Mouse (Mus musculus) lung, embryonic 16.5 days (tissue): ENCODE measurements around the gene Frmpd1. TPM values are rescaled to one million over a fixed set of nuclear protein-coding genes. Genes with fewer than 3 reads are reported as not detected.

Experiments used
- ATAC-seq: fragments of 200-750 bp; cut with Nextera tagmentation; 2 replicates; pipeline ENCODE4 v1.8.0; 2017; ENCODE audit warnings: low read depth, mild to moderate bottlenecking, moderate library complexity
- H3K27ac ChIP-seq: fragments of 300-500 bp; sonication (generic); 2 replicates; pipeline ENCODE4 v1.5.1; 2014; ENCODE audit warnings: mild to moderate bottlenecking, control low read depth, low read length
- H3K27me3 ChIP-seq: fragments of 300-500 bp; sonication (generic); 2 replicates; pipeline ENCODE4 v1.6.1; 2014; ENCODE audit warnings: low read depth, low read length, mixed read lengths; ENCODE audit not compliant: control insufficient read depth, insufficient read depth
- H3K36me3 ChIP-seq: fragments of 300-500 bp; sonication (generic); 2 replicates; pipeline ENCODE4 v1.6.1; 2014; ENCODE audit warnings: low read length; ENCODE audit not compliant: control insufficient read depth, insufficient read depth
- H3K4me1 ChIP-seq: fragments of 300-500 bp; sonication (generic); replicated peaks from 2 replicates; pipeline ENCODE4 v1.6.1; 2014; ENCODE audit warnings: low read length, mixed read lengths; ENCODE audit not compliant: control insufficient read depth, insufficient read depth
- H3K4me2 ChIP-seq: fragments of 300-500 bp; sonication (generic); 2 replicates; pipeline ENCODE4 v1.6.1; 2014; ENCODE audit warnings: low read depth, low read length, control low read depth
- H3K4me3 ChIP-seq: fragments of 300-500 bp; sonication (generic); 2 replicates; pipeline ENCODE4 v1.5.1; 2014; ENCODE audit warnings: mild to moderate bottlenecking, low read length, control low read depth
- H3K9ac ChIP-seq: fragments of 300-500 bp; sonication (generic); 2 replicates; pipeline ENCODE4 v1.6.1; 2014; ENCODE audit warnings: low read length, control low read depth
- H3K9me3 ChIP-seq: fragments of 300-500 bp; sonication (generic); 2 replicates; pipeline ENCODE4 v1.6.1; 2016; ENCODE audit warnings: low read length; ENCODE audit not compliant: control insufficient read depth
- WGBS: fragments of 180-500 bp; shearing (Covaris S2); extraction: QIAGEN DNeasy Blood & Tissue Kit; methylation state at CpG from one replicate; pipeline ENCODE4 v1.1.7; 2014; 5-methylcytosine and 5-hydroxymethylcytosine counted together
- polyA plus RNA-seq: library from polyadenylated mRNA; unstranded; fragments of >200 nt; fragmentation: Nextera tagmentation; extraction: Ambion mirVana; gene quantifications from 2 replicates; pipeline ENCODE4 v1.2.1, GENCODE M21; 2015

Frmpd1 gene
- polyA plus RNA-seq, 1 experiment from 2014 or later: 0.59 TPM

DNA sequence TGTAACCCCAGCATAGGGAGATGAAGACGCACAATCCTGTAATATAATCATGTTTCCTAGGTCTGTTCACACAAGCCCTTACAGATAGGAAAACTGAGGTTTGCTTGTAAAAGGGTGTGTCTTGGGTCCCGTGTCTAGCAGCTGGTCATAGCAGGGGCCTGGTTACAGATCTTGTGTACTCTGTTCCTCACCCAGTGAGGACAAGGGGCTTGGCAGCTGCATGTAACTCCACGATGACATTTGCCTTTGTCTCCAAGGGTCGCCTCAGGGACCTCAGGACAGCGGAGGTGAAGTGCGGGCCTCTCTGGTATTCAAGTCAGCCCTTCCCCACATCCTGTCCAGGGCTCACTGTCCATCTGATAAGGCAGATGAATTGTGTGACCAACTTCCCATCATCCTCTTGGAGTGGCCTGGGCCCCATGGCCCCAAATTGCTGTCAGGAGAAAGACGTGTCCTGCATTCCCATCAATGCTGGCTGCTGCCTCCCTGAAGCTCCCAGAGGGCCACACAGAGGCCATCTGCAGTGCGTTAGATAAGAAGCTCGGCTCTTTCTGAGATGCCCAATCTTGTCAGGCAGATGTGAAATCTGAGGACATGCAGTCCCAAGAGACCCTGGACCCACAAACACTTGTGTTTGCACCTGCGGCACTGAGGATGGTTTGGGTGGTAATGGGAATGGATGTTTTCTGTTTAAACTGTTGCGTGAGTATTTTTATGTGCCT, 27.8 kb downstream of the Frmpd1 start:
- WGBS: 50% methylated on average over 11 of the region's 11 CpGs
- Histone ChIP-seq H3K27ac (no peak overlapping the region), H3K9me3 (no peaks in the 10 kb centered on the region)

DNA sequence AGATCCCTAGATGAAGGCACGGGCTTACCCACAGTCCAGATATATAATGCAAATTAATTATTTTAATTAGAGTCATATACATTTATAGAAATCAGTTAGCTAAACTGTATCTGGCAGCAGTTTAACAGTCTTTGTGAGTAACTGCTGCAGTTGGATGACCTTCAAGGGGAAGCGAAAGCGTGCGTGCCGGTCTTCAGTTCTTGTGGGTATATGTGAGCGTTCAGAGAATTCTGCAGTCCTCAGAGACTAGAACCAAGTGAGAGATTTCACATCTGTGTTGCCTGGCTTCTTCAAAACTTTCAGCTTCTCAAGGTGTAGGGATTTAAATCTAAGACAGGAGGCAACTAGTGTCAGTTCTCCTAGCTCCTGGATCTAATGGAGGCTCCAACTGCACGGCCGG, 35.3 kb downstream of the Frmpd1 start:
- Histone ChIP-seq H3K9ac (no peak overlapping the region), H3K27me3 (no peaks in the 10 kb centered on the region), H3K4me1 (no peaks in the 10 kb centered on the region), H3K9me3 (no peaks in the 10 kb centered on the region), H3K36me3 (no peaks in the 10 kb centered on the region), H3K4me3 (no peak overlapping the region), H3K27ac (no peak overlapping the region), H3K4me2 (no peak overlapping the region)
- no peak for ATAC-seq
- 89% methylated on average over 8 of the region's 8 CpGs for WGBS

More for the DNA sequence above, 27.8 kb downstream of the Frmpd1 start:
- ATAC-seq: no peak
- Histone ChIP-seq H3K4me1 (no peaks in the 10 kb centered on the region), H3K4me3 (no peak overlapping the region), H3K27me3 (no peaks in the 10 kb centered on the region), H3K9ac (no peak overlapping the region), H3K36me3 (no peaks in the 10 kb centered on the region), H3K4me2 (no peak overlapping the region)

DNA sequence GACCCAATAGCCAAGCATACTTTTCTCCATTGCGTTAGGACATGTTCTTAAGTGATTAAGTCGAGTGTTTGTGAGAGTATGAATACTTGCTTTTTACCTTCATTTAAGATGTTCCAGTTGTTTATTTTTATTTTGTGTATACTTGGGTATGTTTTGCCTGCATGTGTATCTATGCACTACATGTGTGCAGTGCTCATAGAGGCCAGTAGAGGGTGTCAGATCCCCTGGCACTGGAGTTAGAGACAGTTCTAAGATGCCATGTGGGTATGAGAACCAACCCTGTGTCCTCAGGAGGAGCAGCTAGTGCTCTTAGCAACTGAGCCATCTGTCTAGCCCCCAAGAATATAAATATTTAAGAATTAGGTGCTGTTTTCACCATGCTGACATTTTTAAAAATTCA, 37.7 kb downstream of the Frmpd1 start:
- Histone ChIP-seq H3K4me3 (no peak overlapping the region), H3K4me2 (no peak overlapping the region), H3K27me3 (no peaks in the 10 kb centered on the region), H3K9ac (no peak overlapping the region), H3K9me3 (no peaks in the 10 kb centered on the region), H3K36me3 (no peaks in the 10 kb centered on the region), H3K27ac (no peak overlapping the region), H3K4me1 (no peaks in the 10 kb centered on the region)
- ATAC-seq: no peak
- 84% methylated on average over 2 of the region's 2 CpGs for WGBS

DNA sequence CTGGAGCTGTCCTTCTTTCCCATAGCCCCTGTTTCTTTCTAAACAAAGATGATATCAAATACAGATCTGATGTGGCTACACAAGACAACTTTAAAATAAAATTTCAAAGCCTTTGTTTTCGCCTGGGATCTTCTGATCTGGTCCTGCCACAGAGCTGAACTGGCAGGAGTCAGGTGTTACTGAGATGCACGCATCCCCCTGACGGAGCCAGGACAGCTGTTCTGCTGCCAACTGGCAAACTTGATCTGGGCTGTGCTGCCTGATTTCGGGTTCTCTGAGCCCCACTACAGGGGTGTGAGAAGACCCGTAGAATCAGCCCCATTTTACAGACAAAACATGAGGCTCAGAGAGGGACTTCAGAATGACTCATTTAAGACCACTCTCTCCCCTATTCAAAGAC, 45.6 kb downstream of the Frmpd1 start:
- no peaks in the 10 kb centered on the region for H3K36me3 ChIP-seq
- H3K4me3 ChIP-seq: no peak overlapping the region
- 70% methylated on average over 5 of the region's 5 CpGs for WGBS
- ATAC-seq: no peak
- H3K4me1 ChIP-seq: no peaks in the 10 kb centered on the region
- H3K27me3 ChIP-seq: no peaks in the 10 kb centered on the region
- H3K9me3 ChIP-seq: no peaks in the 10 kb centered on the region
- H3K4me2 ChIP-seq: no peak overlapping the region
- H3K9ac ChIP-seq: no peak overlapping the region
- no peak overlapping the region for H3K27ac ChIP-seq

DNA sequence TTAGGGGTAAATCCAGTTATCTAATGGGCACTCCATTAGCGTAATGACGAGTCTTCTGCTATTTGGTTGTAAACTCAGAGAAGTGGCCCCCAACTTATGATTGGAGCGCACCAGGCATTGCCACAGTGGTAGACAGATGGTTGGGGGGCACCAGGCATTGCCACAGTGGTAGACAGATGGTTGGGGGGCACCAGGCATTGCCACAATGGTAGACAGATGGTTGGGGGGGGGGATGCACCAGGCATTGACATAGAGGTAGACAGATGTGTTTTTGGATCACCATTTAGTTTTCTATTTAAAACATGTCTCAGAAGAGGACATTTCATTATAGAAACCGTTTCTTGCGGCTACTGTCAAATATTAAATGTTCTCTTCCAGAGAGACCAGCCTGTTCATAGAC, 53.6 kb downstream of the Frmpd1 start:
- Histone ChIP-seq H3K9me3 (no peaks in the 10 kb centered on the region), H3K4me1 (no peaks in the 10 kb centered on the region), H3K4me2 (no peak overlapping the region), H3K4me3 (no peak overlapping the region), H3K9ac (no peak overlapping the region), H3K27me3 (no peaks in the 10 kb centered on the region), H3K36me3 (no peaks in the 10 kb centered on the region), H3K27ac (no peak overlapping the region)
- 92% methylated on average over 5 of the region's 5 CpGs for WGBS
- no peak for ATAC-seq

DNA sequence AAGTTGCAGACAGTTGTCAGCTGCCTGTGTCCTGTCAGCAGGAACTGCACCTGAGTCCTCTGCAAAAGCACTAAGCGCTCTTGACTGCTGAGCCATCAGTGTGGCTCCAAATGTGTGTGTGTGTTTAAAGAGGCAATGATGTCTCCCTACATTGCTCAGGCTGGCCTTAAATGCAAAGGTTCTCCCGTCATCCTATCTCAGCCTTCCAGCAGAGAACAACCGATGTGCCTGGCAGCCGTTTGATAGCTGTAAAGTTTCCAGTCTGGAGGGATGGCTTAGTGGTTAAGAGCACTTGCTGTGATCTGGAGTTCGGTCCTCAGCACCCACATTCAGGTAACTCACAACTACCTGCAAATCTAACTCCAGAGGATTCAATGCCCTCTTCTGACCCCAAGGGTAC, 56.7 kb downstream of the Frmpd1 start:
- no peak for ATAC-seq
- WGBS: 61% methylated on average over 5 of the region's 5 CpGs

DNA sequence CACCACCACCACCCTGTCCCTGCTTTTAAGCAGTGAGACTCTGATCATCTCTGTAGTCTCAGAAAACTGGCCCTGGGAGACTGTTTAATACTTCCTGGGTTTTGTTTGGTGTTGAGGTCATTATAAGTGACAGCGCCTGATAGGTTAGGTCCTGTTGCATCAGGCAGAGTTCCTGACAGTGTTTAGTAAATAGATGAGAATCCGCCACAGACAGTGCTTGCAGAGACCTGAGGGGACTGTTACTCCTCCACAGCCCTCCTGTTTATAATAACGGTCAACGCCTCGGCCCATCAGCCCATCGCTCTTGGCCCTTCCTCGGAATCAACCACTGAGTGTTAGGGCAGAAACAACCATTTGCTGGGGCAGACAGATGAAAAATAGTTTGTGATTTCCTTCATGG, 57.5 kb downstream of the Frmpd1 start:
- WGBS: 43% methylated on average over 7 of the region's 7 CpGs
- Histone ChIP-seq H3K9ac (no peak overlapping the region), H3K27me3 (no peaks in the 10 kb centered on the region), H3K4me3 (no peak overlapping the region), H3K27ac (no peak overlapping the region), H3K4me2 (no peak overlapping the region), H3K36me3 (no peaks in the 10 kb centered on the region), H3K4me1 (no peaks in the 10 kb centered on the region; the same call in 1 of the 2 replicates), H3K9me3 (no peaks in the 10 kb centered on the region)
- peak; percentile 74 for ATAC-seq

More for the DNA sequence above, 56.7 kb downstream of the Frmpd1 start:
- Histone ChIP-seq H3K4me3 (no peak overlapping the region), H3K9ac (no peak overlapping the region), H3K9me3 (no peaks in the 10 kb centered on the region), H3K36me3 (no peaks in the 10 kb centered on the region), H3K27ac (no peak overlapping the region), H3K4me1 (no peaks in the 10 kb centered on the region; the same call in 1 of the 2 replicates), H3K4me2 (no peak overlapping the region), H3K27me3 (no peaks in the 10 kb centered on the region)

DNA sequence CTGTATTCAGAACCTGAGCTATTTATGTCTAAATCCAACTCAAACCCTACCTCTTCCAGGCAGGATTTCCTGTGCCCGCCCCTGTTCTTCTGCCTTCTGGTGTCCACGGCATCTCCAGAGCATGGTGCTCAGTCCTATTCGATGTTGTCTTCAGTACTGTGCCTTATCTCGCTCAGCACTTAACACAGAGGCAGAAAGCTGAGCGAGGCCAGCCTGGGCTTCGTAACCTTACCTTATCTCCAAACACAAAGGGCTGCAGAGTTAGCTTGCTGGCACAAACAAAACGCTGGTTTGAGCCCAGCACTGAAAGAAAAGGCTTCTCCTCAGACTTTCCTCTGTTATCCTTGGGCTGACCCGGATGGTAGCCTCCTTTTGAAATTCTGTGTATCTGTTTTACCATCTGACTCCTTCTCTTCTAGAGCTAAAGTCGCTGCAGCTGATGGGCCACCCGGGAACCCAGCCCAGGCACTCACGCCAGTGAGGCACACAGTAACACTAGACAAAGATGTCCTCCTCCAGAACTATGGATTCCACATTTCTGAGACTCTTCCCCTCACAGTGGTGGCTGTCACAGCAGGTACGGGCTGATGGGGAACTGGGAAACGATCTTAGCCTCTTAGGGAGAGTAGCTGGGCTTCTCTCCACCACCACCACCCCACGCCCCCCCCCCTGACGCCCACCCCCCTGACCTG, 58.7 kb downstream of the Frmpd1 start:
- Histone ChIP-seq H3K27me3 (no peaks in the 10 kb centered on the region), H3K4me2 (no peak overlapping the region), H3K27ac (no peak overlapping the region), H3K4me3 (no peak overlapping the region), H3K4me1 (no peaks in the 10 kb centered on the region; the same call in 1 of the 2 replicates), H3K9ac (no peak overlapping the region), H3K9me3 (no peaks in the 10 kb centered on the region), H3K36me3 (no peaks in the 10 kb centered on the region)
- no peak for ATAC-seq
- WGBS: 31% methylated on average over 15 of the region's 15 CpGs

DNA sequence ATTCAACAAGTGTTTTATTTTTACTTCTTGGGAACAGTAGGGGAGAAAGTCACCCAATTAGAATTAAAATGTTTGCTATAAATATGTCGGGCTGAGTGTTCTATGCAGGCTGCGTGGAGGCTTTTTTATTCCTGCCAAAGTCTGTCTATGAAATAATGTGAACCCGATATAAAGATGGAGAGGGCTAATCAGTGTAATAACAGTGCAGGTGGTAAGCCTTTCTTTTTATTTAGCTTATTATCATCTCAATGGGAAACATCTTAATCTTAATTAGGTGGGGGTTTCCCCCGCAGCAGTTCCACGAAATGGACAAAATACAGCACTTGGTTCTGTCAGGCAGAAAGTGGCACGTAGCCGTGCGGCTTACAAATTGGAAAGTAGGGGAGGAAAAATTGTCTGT, 66.6 kb downstream of the Frmpd1 start:
- Histone ChIP-seq H3K27me3 (no peaks in the 10 kb centered on the region), H3K4me2 (no peak overlapping the region), H3K27ac (no peak overlapping the region), H3K9ac (no peak overlapping the region), H3K9me3 (no peaks in the 10 kb centered on the region), H3K4me3 (no peak overlapping the region), H3K4me1 (no peaks in the 10 kb centered on the region), H3K36me3 (no peaks in the 10 kb centered on the region)
- ATAC-seq: no peak
- 80% methylated on average over 8 of the region's 8 CpGs for WGBS
